Mouse (Mus musculus): ENCODE data around the gene Asxl1. TPM values are rescaled to one million over a fixed set of nuclear protein-coding genes. Genes with fewer than 3 reads are reported as not detected.

Asxl1 gene
- polyA plus RNA-seq (2012; ENCODE audit: insufficient read depth, insufficient read length, missing spikeins) = 31.7 and 36.3 TPM in 2 replicates

GRCm38 (mm10) chr2:153345454-153346220 lies at the start of gene Asxl1:
TSS of gene Asxl1 (plus strand) at chr2:153345829.
- Histone ChIP-seq H3K4me3 (ENCODE audit: insufficient read depth, low read length) (peak within 1 kb of the TSS; percentile 72), H3K4me1 (ENCODE audit: control insufficient read depth, insufficient read depth, low read length) (peaks cover 17% of the 10 kb centered on the region), H3K27ac (ENCODE audit: insufficient read depth, low read depth, low read length) (peak within 1 kb of the TSS; percentile 90)
- TF ChIP-seq CTCF (IDR thresholded peaks at IDR 0.05; ENCODE audit: low read depth, low read length) (no peak), POLR2A (IDR thresholded peaks at IDR 0.05; ENCODE audit: borderline replicate concordance, low read depth, low read length) (no peak)

GRCm38 (mm10) chr2:153297771-153298170 lies 47.9 kb upstream of the Asxl1 start:
- Histone ChIP-seq H3K4me3 (ENCODE audit: insufficient read depth, low read length) (no peak overlapping the region), H3K27ac (ENCODE audit: insufficient read depth, low read depth, low read length) (peak overlapping the region; percentile 91), H3K4me1 (ENCODE audit: control insufficient read depth, insufficient read depth, low read length) (peaks cover 29% of the 10 kb centered on the region)
- TF ChIP-seq CTCF (IDR thresholded peaks at IDR 0.05; ENCODE audit: low read depth, low read length) (no peak), POLR2A (IDR thresholded peaks at IDR 0.05; ENCODE audit: borderline replicate concordance, low read depth, low read length) (no peak)

GRCm38 (mm10) chr2:153298460-153298859 lies 47.2 kb upstream of the Asxl1 start:
- TF ChIP-seq POLR2A (IDR thresholded peaks at IDR 0.05; ENCODE audit: borderline replicate concordance, low read depth, low read length) = no peak
- no peak for TF ChIP-seq CTCF (IDR thresholded peaks at IDR 0.05; ENCODE audit: low read depth, low read length)
- Histone ChIP-seq H3K27ac (ENCODE audit: insufficient read depth, low read depth, low read length) (peak overlapping the region; percentile 91), H3K4me3 (ENCODE audit: insufficient read depth, low read length) (no peak overlapping the region), H3K4me1 (ENCODE audit: control insufficient read depth, insufficient read depth, low read length) (peaks cover 25% of the 10 kb centered on the region)

GRCm38 (mm10) chr2:153298863-153299262 lies 46.8 kb upstream of the Asxl1 start:
- H3K4me1 ChIP-seq (ENCODE audit: control insufficient read depth, insufficient read depth, low read length) = peaks cover 25% of the 10 kb centered on the region
- no peak overlapping the region for H3K4me3 ChIP-seq (ENCODE audit: insufficient read depth, low read length)
- peak overlapping the region; percentile 91 for H3K27ac ChIP-seq (ENCODE audit: insufficient read depth, low read depth, low read length)
- TF ChIP-seq CTCF (IDR thresholded peaks at IDR 0.05; ENCODE audit: low read depth, low read length) = no peak
- no peak for TF ChIP-seq POLR2A (IDR thresholded peaks at IDR 0.05; ENCODE audit: borderline replicate concordance, low read depth, low read length)

GRCm38 (mm10) chr2:153301123-153301522 lies 44.5 kb upstream of the Asxl1 start:
- H3K27ac ChIP-seq (ENCODE audit: insufficient read depth, low read depth, low read length) = no peak overlapping the region
- no peak for TF ChIP-seq CTCF (IDR thresholded peaks at IDR 0.05; ENCODE audit: low read depth, low read length)
- TF ChIP-seq POLR2A (IDR thresholded peaks at IDR 0.05; ENCODE audit: borderline replicate concordance, low read depth, low read length) = no peak
- peaks cover 25% of the 10 kb centered on the region for H3K4me1 ChIP-seq (ENCODE audit: control insufficient read depth, insufficient read depth, low read length)
- H3K4me3 ChIP-seq (ENCODE audit: insufficient read depth, low read length) = no peak overlapping the region

GRCm38 (mm10) chr2:153305240-153305639 lies 40.4 kb upstream of the Asxl1 start:
- Histone ChIP-seq H3K27ac (ENCODE audit: insufficient read depth, low read depth, low read length) (no peak overlapping the region), H3K4me1 (ENCODE audit: control insufficient read depth, insufficient read depth, low read length) (no peaks in the 10 kb centered on the region), H3K4me3 (ENCODE audit: insufficient read depth, low read length) (no peak overlapping the region)
- TF ChIP-seq CTCF (IDR thresholded peaks at IDR 0.05; ENCODE audit: low read depth, low read length) (no peak), POLR2A (IDR thresholded peaks at IDR 0.05; ENCODE audit: borderline replicate concordance, low read depth, low read length) (no peak)

GRCm38 (mm10) chr2:153308586-153308985 lies 37.0 kb upstream of the Asxl1 start:
- TF ChIP-seq POLR2A (IDR thresholded peaks at IDR 0.05; ENCODE audit: borderline replicate concordance, low read depth, low read length) = no peak
- no peak for TF ChIP-seq CTCF (IDR thresholded peaks at IDR 0.05; ENCODE audit: low read depth, low read length)
- peaks cover 3% of the 10 kb centered on the region; the same call in 1 of the 2 replicates for H3K4me1 ChIP-seq (ENCODE audit: control insufficient read depth, insufficient read depth, low read length)
- H3K4me3 ChIP-seq (ENCODE audit: insufficient read depth, low read length) = no peak overlapping the region
- H3K27ac ChIP-seq (ENCODE audit: insufficient read depth, low read depth, low read length) = no peak overlapping the region

GRCm38 (mm10) chr2:153309106-153309505 lies 36.5 kb upstream of the Asxl1 start:
- H3K27ac ChIP-seq (ENCODE audit: insufficient read depth, low read depth, low read length) = no peak overlapping the region
- TF ChIP-seq POLR2A (IDR thresholded peaks at IDR 0.05; ENCODE audit: borderline replicate concordance, low read depth, low read length) (no peak), CTCF (IDR thresholded peaks at IDR 0.05; ENCODE audit: low read depth, low read length) (no peak)

GRCm38 (mm10) chr2:153310228-153310627 lies 35.4 kb upstream of the Asxl1 start:
- TF ChIP-seq CTCF (IDR thresholded peaks at IDR 0.05; ENCODE audit: low read depth, low read length) (no peak), POLR2A (IDR thresholded peaks at IDR 0.05; ENCODE audit: borderline replicate concordance, low read depth, low read length) (no peak)
- Histone ChIP-seq H3K27ac (ENCODE audit: insufficient read depth, low read depth, low read length) (no peak overlapping the region), H3K4me1 (ENCODE audit: control insufficient read depth, insufficient read depth, low read length) (peaks cover 3% of the 10 kb centered on the region; the same call in 1 of the 2 replicates), H3K4me3 (ENCODE audit: insufficient read depth, low read length) (no peak overlapping the region)

More at GRCm38 (mm10) chr2:153309106-153309505, 36.5 kb upstream of the Asxl1 start:
- Histone ChIP-seq H3K4me3 (ENCODE audit: insufficient read depth, low read length) (no peak overlapping the region), H3K4me1 (ENCODE audit: control insufficient read depth, insufficient read depth, low read length) (peaks cover 3% of the 10 kb centered on the region; the same call in 1 of the 2 replicates)

GRCm38 (mm10) chr2:153312884-153313283 lies 32.7 kb upstream of the Asxl1 start:
- Histone ChIP-seq H3K27ac (ENCODE audit: insufficient read depth, low read depth, low read length) (no peak overlapping the region), H3K4me1 (ENCODE audit: control insufficient read depth, insufficient read depth, low read length) (peaks cover 3% of the 10 kb centered on the region; the same call in 1 of the 2 replicates), H3K4me3 (ENCODE audit: insufficient read depth, low read length) (no peak overlapping the region)
- TF ChIP-seq POLR2A (IDR thresholded peaks at IDR 0.05; ENCODE audit: borderline replicate concordance, low read depth, low read length) = no peak
- TF ChIP-seq CTCF (IDR thresholded peaks at IDR 0.05; ENCODE audit: low read depth, low read length) = no peak

Measured in bone marrow macrophage, adult 2 months (primary cell).